Mouse (Mus musculus) ES-Bruce4 (cell line): ENCODE results near the gene D930007J09Rik.

Experiments
- CTCF ChIP-seq: IDR thresholded peaks from one replicate; pipeline ENCODE4 v1.8.1; 2011; ENCODE audit warnings: low read depth, low read length
- EP300 ChIP-seq: IDR thresholded peaks from 2 replicates; pipeline ENCODE4 v1.6.1; 2011; ENCODE audit warnings: low read depth, low read length; ENCODE audit not compliant: insufficient read depth
- POLR2A ChIP-seq: IDR thresholded peaks from one replicate; pipeline ENCODE4 v1.8.1; 2011; ENCODE audit warnings: low read length; ENCODE audit not compliant: insufficient read depth

DNA sequence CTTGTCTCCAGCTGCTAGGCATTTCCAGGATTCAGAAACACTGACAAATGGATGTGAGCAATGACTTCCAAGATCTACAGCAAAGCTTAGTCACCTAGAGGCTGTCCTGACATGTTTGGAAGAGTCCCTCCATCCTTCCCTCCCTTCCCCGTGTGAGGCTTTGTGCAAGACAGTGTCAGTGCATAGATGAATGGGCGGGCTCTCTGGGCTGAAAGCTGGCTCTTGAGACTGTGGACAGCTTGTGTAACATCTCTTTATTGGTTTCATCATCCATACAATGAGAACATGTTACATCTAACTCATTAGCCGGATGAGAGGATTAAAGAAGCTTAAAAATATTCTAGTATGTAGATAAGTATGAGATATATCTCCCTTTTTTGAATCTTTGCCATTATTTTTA, 30.1 kb upstream of the D930007J09Rik start:
- TF ChIP-seq CTCF (no peak), POLR2A (no peak), EP300 (no peak)
